Mouse (Mus musculus): ENCODE results near the gene Ssu72. TPM values are rescaled to one million over a fixed set of nuclear protein-coding genes. Genes with fewer than 3 reads are reported as not detected.
"Not testable (repeated sequence)": the region's sequence is repeated elsewhere in the genome, so short reads cannot be mapped to it uniquely, and the experiment has no call there.

The Ssu72 gene
- total and polyA plus RNA-seq, 3 experiments, result 140 to 267 (median 170) TPM

DNA sequence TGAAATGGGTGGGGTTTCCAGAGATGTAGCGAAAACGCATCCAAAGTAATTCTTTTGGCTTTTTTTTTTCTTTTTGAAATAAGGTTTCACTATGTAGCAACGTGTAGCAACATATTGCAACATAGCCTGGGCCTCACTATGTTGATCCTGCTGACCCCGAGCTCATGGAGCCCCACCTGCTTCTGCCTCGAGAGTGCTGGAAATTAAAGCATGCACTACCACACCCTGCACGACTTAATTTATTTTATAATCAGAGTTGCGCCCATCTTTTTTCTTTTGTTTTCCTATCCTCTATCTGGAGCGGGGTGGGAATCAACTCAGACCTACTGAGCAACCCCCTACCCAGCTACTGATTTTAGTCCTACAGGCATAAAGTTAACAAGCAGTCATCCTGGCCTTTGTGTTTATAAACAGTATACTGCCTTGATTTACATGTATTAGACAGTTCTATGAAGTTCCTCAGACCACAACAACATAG is 35.0 kb upstream of the Ssu72 start:
- no peak for DNase-seq (ENCODE audit: low read depth, low spot score)
- TF ChIP-seq MAFK (IDR thresholded peaks at IDR 0.05; ENCODE audit: borderline replicate concordance, low read depth, low read length) (no peak), RAD21 (IDR thresholded peaks at IDR 0.05; ENCODE audit: low read depth, low read length) (no peak), SIN3A (IDR thresholded peaks at IDR 0.05; ENCODE audit: low read length) (no peak), CHD1 (IDR thresholded peaks at IDR 0.05; ENCODE audit: low read depth, low read length) (no peak), EP300 (IDR thresholded peaks at IDR 0.05; ENCODE audit: low read depth in 1 of 2, low read length in 2 of 2) (no peak), GATA1 (IDR thresholded peaks at IDR 0.05; ENCODE audit: low read depth, low read length) (no peak), E2F4 (IDR thresholded peaks at IDR 0.05; ENCODE audit: borderline replicate concordance, low read depth, low read length) (no peak)
- H3K4me1 ChIP-seq (ENCODE audit: control insufficient read depth in 1 of 2, insufficient read depth in 2 of 2, low read length in 2 of 2), result peaks cover 2 to 3% of the 10 kb centered on the region in 2 experiments; a peak in 1 of 4 replicates
- H3K27me3 ChIP-seq (ENCODE audit: control insufficient read depth in 1 of 2, insufficient read depth in 2 of 2, low read length in 2 of 2), result no peaks in the 10 kb centered on the region
- peak overlapping the region; percentile 55 for H3K9ac ChIP-seq (ENCODE audit: control insufficient read depth, low read depth, low read length, poor library complexity, severe bottlenecking)
- H3K4me3 ChIP-seq (ENCODE audit: control insufficient read depth in 1 of 2, insufficient read depth in 1 of 2, low read depth in 2 of 2, low read length in 2 of 2), result peak overlapping the region; percentile 93 to 98
- peaks cover 5% of the 10 kb centered on the region; the same call in 1 of the 2 replicates for H3K79me2 ChIP-seq (ENCODE audit: control insufficient read depth, insufficient read depth, low read length, poor library complexity)
- H3K9me3 ChIP-seq (replicated peaks; ENCODE audit: insufficient read depth, low read length), result no peaks in the 10 kb centered on the region
- peak overlapping the region; percentile 26; the same call in 1 of the 2 replicates for H3K27ac ChIP-seq (ENCODE audit: control insufficient read depth, low read depth, low read length)
- peaks cover 0 to 2% of the 10 kb centered on the region in 2 experiments; a peak in 1 of 4 replicates for H3K36me3 ChIP-seq (ENCODE audit: control insufficient read depth in 1 of 2, insufficient read depth in 2 of 2, low read length in 2 of 2)

DNA sequence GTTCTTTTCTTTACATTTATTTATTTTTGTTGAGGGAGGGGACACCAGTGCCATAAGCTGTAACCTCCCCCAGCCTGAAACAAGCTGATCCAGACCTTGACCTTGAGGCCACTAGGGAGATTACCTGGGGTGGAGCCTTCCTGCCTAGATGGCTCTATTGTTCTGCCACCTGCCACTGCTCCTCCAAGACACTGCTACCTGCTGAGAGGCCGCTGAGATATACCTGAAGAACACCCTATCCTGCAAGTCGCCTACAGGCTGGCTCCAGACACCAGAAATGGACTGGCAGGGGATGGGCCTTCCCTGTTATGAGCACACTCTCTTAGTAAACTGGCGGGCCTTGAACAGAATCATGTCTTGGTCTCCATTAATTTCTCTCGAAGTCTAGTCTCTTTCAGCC is 34.4 kb upstream of the Ssu72 start:
- not testable (repeated sequence) for DNase-seq (ENCODE audit: low read depth, low spot score)

DNA sequence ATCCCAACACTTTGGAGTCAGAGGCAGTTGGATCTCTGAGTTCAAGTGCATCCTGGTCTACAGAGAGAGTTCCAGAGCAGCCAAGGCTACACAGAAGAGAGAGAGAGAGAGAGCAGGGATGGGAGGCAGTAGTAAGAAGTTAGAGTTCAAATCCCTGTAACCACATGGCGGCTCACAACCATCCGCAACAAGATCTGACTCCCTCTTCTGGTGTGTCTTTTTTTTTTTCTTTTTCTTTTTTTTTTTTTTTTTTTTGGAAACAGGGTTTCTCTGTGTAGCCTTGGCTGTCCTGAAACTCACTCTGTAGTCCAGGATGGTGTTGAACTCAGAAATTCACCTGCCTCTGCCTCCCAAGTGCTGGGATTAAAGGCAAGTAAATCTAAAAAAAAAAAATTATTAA is 32.5 kb upstream of the Ssu72 start:
- peaks cover 0 to 2% of the 10 kb centered on the region in 2 experiments; a peak in 1 of 4 replicates for H3K36me3 ChIP-seq (ENCODE audit: control insufficient read depth in 1 of 2, insufficient read depth in 2 of 2, low read length in 2 of 2)
- H3K27ac ChIP-seq (ENCODE audit: control insufficient read depth, low read depth, low read length), result no peak overlapping the region
- H3K9ac ChIP-seq (ENCODE audit: control insufficient read depth, low read depth, low read length, poor library complexity, severe bottlenecking), result no peak overlapping the region
- no peaks in the 10 kb centered on the region for H3K27me3 ChIP-seq (ENCODE audit: control insufficient read depth in 1 of 2, insufficient read depth in 2 of 2, low read length in 2 of 2)
- no peak for DNase-seq (ENCODE audit: low read depth, low spot score)
- H3K9me3 ChIP-seq (replicated peaks; ENCODE audit: insufficient read depth, low read length), result no peaks in the 10 kb centered on the region
- peaks cover 2 to 3% of the 10 kb centered on the region in 2 experiments; a peak in 1 of 4 replicates for H3K4me1 ChIP-seq (ENCODE audit: control insufficient read depth in 1 of 2, insufficient read depth in 2 of 2, low read length in 2 of 2)
- TF ChIP-seq ZNF384 (IDR thresholded peaks at IDR 0.05; ENCODE audit: low read depth, low read length), result peak; percentile 67
- 0 out of 6 replicates have a peak, but pooled peaks of 1 of the 3 experiments have one; percentile 0 for TF ChIP-seq CTCF (IDR thresholded peaks at IDR 0.05 in 2 of 3, conservative IDR thresholded peaks at IDR 0.05 in 1 of 3; ENCODE audit: control insufficient read depth in 1 of 3, insufficient read depth in 1 of 3, low read depth in 2 of 3, low read length in 3 of 3, poor library complexity in 1 of 3, severe bottlenecking in 1 of 3)
- TF ChIP-seq JUND (IDR thresholded peaks at IDR 0.05; ENCODE audit: low read depth, low read length), result no peak
- peaks cover 5% of the 10 kb centered on the region; the same call in 1 of the 2 replicates for H3K79me2 ChIP-seq (ENCODE audit: control insufficient read depth, insufficient read depth, low read length, poor library complexity)
- H3K4me3 ChIP-seq (ENCODE audit: control insufficient read depth in 1 of 2, insufficient read depth in 1 of 2, low read depth in 2 of 2, low read length in 2 of 2), result no peak overlapping the region

More for the DNA sequence above, 34.4 kb upstream of the Ssu72 start:
- H3K4me1 ChIP-seq (ENCODE audit: control insufficient read depth in 1 of 2, insufficient read depth in 2 of 2, low read length in 2 of 2); H3K36me3 ChIP-seq (ENCODE audit: control insufficient read depth in 1 of 2, insufficient read depth in 2 of 2, low read length in 2 of 2); H3K9me3 ChIP-seq (replicated peaks; ENCODE audit: insufficient read depth, low read length); H3K9ac ChIP-seq (ENCODE audit: control insufficient read depth, low read depth, low read length, poor library complexity, severe bottlenecking); H3K79me2 ChIP-seq (ENCODE audit: control insufficient read depth, insufficient read depth, low read length, poor library complexity); H3K27ac ChIP-seq (ENCODE audit: control insufficient read depth, low read depth, low read length); H3K4me3 ChIP-seq (ENCODE audit: control insufficient read depth in 1 of 2, insufficient read depth in 1 of 2, low read depth in 2 of 2, low read length in 2 of 2); H3K27me3 ChIP-seq (ENCODE audit: control insufficient read depth in 1 of 2, insufficient read depth in 2 of 2, low read length in 2 of 2): not testable (repeated sequence)

All from MEL (cell line).